Mouse (Mus musculus): Measurements from ENCODE around the gene Rftn1. TPM values are rescaled to one million over a fixed set of nuclear protein-coding genes. Genes with fewer than 3 reads are reported as not detected.

The Rftn1 gene
- polyA plus RNA-seq, 1 experiment from 2014 or later: 13.9 TPM

DNA sequence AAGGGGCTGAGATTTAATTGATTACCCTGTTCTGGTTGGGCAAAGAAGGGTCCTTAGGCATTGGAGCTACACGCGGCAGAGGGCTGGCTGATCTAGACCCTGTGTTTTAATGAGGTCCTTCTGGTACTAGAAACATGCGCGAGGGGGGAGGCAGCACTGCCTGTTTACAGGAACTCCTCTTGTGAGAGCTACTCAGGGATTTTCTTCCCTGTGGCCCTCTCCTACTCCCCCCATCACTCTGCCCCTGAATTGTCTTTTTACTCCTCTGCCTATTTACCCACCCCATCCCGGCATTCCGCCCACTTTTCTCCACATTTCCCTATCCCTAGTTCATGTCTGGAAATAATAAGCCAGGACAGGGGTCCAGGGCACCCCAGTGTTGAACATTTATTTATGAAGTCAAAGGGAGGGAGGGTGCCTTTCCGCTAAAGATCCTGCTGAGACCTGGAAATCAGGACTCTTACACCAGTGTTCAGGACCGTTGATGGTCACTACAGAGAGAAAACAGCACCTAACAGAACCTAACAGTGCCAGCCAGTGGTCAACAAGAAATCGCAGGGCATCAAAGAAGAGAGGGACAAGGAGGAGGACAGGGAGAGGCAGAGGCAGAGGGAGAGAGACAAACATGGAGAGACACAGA is 964 bp upstream of the Rftn1 start:
- no peaks in the 10 kb centered on the region for H3K9me3 ChIP-seq (ENCODE audit: low read length)
- no peak overlapping the region for H3K9ac ChIP-seq (replicated peaks; ENCODE audit: low read length)
- no peaks in the 10 kb centered on the region for H3K36me3 ChIP-seq (ENCODE audit: insufficient read depth, low read length)
- WGBS: 44% methylated on average over 9 of the region's 9 CpGs
- H3K27me3 ChIP-seq (ENCODE audit: insufficient read depth, low read length): peaks cover 32% of the 10 kb centered on the region
- ATAC-seq (ENCODE audit: low FRiP score, low TSS enrichment): no peak
- H3K4me1 ChIP-seq (ENCODE audit: insufficient read depth, low read length): 0 out of 2 replicates have a peak, but pooled peaks cover 4% of the 10 kb centered on the region
- no peak overlapping the region for H3K4me3 ChIP-seq (ENCODE audit: low read length)
- H3K27ac ChIP-seq (ENCODE audit: low read length): no peak overlapping the region
- no peak overlapping the region for H3K4me2 ChIP-seq (replicated peaks; ENCODE audit: low read depth, low read length)

DNA sequence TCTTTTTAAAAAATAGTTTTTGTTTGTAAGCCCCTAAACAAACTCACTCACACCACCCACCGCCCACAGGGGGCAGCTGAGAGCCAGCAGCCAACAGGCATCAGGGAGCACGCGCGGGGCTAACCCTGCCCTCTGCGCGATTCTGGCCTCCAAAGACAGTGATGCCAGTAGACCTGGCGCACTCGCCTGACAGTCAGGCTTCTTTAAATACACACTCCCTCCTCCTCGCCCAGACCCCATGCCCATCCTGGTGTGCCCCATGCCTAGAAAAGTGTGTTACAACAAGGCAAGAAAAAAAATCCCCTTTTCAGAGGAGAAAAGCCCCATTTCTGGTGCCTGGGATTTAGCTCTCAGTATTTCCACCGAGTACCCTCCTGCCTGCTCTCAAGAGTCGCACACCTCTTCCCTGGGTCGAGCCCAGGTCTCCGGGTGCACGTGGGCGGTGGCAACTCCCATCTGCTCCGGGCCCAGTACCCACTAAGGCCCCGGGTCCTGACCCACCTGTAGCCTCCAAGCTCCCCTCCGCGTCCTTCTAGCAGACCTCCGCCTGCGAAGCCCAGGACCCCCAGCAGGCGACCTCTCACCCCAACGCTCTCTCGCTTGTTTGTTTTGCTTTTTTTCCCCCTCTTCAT is 977 bp downstream of the Rftn1 start:
- Histone ChIP-seq H3K9me3 (ENCODE audit: low read length) (no peaks in the 10 kb centered on the region), H3K27ac (ENCODE audit: low read length) (no peak overlapping the region), H3K36me3 (ENCODE audit: insufficient read depth, low read length) (no peaks in the 10 kb centered on the region), H3K27me3 (ENCODE audit: insufficient read depth, low read length) (peaks cover 32% of the 10 kb centered on the region), H3K4me1 (ENCODE audit: insufficient read depth, low read length) (0 out of 2 replicates have a peak, but pooled peaks cover 4% of the 10 kb centered on the region), H3K9ac (replicated peaks; ENCODE audit: low read length) (peak overlapping the region; percentile 76), H3K4me2 (replicated peaks; ENCODE audit: low read depth, low read length) (peak overlapping the region; percentile 97), H3K4me3 (ENCODE audit: low read length) (peak overlapping the region; percentile 70)
- peak; percentile 37; the same call in 1 of the 2 replicates for ATAC-seq (ENCODE audit: low FRiP score, low TSS enrichment)
- WGBS: under 1% methylated on average over 24 of the region's 24 CpGs

DNA sequence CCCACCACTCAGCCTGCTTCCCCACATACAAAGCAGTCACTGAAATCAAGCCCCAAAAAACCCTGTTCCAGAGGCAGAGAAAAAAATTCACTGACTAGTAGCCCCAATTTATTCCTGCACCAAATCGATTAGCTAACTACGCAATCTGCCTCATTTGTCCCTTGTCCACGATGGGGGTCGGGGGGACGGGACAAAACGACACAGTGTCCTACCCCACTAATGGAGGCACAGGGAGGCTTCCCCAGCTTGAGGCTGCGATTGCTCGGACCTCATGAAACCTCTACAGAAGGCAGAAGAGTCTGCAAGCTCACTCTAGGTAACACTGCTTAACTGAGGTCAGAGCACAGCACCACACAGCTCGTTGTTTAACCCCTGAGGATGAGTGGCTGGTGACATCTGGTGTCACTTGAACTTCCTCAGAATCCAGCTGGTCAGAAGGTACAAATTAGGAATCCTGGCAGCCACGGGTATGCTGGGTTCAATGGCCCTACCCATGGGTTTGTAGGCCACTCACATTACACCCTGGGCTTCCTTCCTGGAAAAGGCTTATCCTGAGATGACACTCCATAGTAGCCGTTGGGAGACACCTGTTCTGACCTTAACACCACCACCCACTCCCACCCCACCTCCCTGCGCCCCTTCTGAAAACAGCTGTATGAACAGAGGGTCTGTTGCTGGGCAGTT is 1.7 kb downstream of the Rftn1 start:
- H3K4me3 ChIP-seq (ENCODE audit: low read length): peak overlapping the region; percentile 70

DNA sequence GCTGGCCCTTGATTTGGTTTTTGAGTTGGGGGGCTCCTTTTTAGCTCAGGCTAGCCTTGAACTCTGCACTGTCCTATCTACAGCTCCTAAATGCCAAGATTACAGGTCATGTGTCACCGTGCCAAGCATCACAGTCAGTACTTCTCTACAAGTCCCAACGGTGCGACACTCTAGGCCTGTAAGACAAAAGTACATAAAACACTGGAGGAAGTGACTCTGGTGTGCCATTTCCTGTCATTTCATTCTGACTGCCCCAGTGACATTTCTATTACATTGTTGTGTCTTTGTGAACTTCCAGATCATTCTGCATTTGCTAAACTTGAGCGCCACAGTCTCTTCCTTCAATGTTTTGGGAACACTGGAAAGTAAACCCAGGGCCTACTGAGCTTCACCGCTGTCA is 4.9 kb downstream of the Rftn1 start:
- 79% methylated on average over 5 of the region's 5 CpGs for WGBS
- H3K4me2 ChIP-seq (replicated peaks; ENCODE audit: low read depth, low read length): no peak overlapping the region

More for the DNA sequence above, 1.7 kb downstream of the Rftn1 start:
- H3K4me2 ChIP-seq (replicated peaks; ENCODE audit: low read depth, low read length): peak overlapping the region; percentile 97
- 70% methylated on average over 12 of the region's 12 CpGs for WGBS
- H3K27me3 ChIP-seq (ENCODE audit: insufficient read depth, low read length): peaks cover 32% of the 10 kb centered on the region
- no peaks in the 10 kb centered on the region for H3K9me3 ChIP-seq (ENCODE audit: low read length)
- 0 out of 2 replicates have a peak, but pooled peaks cover 4% of the 10 kb centered on the region for H3K4me1 ChIP-seq (ENCODE audit: insufficient read depth, low read length)
- H3K9ac ChIP-seq (replicated peaks; ENCODE audit: low read length): no peak overlapping the region
- H3K27ac ChIP-seq (ENCODE audit: low read length): no peak overlapping the region
- no peaks in the 10 kb centered on the region for H3K36me3 ChIP-seq (ENCODE audit: insufficient read depth, low read length)
- no peak for ATAC-seq (ENCODE audit: low FRiP score, low TSS enrichment)

DNA sequence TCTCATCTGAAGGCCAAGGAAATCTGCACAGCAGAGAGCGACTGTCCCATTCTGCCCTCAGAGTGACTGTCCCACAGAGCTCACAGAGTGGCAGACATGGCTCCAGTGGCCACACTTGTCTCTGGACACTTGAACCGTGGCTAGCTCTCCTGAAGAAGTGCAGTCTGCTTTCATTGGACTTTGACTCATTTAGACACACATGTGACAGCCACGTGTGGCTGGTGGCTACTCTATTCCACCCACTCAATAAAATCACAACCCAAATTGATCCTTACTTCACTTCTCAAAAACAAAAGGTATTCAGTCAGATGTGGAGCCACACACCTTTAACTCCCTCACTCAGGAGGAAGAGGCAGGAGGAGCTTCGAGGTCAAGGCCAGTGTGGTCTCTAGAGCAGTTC is 5.4 kb downstream of the Rftn1 start:
- 77% methylated on average over 4 of the region's 4 CpGs for WGBS
- Histone ChIP-seq H3K27ac (ENCODE audit: low read length) (no peak overlapping the region), H3K36me3 (ENCODE audit: insufficient read depth, low read length) (no peaks in the 10 kb centered on the region), H3K4me1 (ENCODE audit: insufficient read depth, low read length) (no peaks in the 10 kb centered on the region), H3K4me3 (ENCODE audit: low read length) (no peak overlapping the region), H3K4me2 (replicated peaks; ENCODE audit: low read depth, low read length) (no peak overlapping the region), H3K27me3 (ENCODE audit: insufficient read depth, low read length) (0 out of 2 replicates have a peak, but pooled peaks cover 3% of the 10 kb centered on the region), H3K9ac (replicated peaks; ENCODE audit: low read length) (no peak overlapping the region), H3K9me3 (ENCODE audit: low read length) (no peaks in the 10 kb centered on the region)
- ATAC-seq (ENCODE audit: low FRiP score, low TSS enrichment): no peak

More for the DNA sequence above, 4.9 kb downstream of the Rftn1 start:
- Histone ChIP-seq H3K27ac (ENCODE audit: low read length) (no peak overlapping the region), H3K27me3 (ENCODE audit: insufficient read depth, low read length) (peaks cover 6% of the 10 kb centered on the region), H3K36me3 (ENCODE audit: insufficient read depth, low read length) (no peaks in the 10 kb centered on the region), H3K9me3 (ENCODE audit: low read length) (no peaks in the 10 kb centered on the region), H3K9ac (replicated peaks; ENCODE audit: low read length) (no peak overlapping the region), H3K4me1 (ENCODE audit: insufficient read depth, low read length) (0 out of 2 replicates have a peak, but pooled peaks cover 2% of the 10 kb centered on the region), H3K4me3 (ENCODE audit: low read length) (no peak overlapping the region)
- ATAC-seq (ENCODE audit: low FRiP score, low TSS enrichment): no peak

DNA sequence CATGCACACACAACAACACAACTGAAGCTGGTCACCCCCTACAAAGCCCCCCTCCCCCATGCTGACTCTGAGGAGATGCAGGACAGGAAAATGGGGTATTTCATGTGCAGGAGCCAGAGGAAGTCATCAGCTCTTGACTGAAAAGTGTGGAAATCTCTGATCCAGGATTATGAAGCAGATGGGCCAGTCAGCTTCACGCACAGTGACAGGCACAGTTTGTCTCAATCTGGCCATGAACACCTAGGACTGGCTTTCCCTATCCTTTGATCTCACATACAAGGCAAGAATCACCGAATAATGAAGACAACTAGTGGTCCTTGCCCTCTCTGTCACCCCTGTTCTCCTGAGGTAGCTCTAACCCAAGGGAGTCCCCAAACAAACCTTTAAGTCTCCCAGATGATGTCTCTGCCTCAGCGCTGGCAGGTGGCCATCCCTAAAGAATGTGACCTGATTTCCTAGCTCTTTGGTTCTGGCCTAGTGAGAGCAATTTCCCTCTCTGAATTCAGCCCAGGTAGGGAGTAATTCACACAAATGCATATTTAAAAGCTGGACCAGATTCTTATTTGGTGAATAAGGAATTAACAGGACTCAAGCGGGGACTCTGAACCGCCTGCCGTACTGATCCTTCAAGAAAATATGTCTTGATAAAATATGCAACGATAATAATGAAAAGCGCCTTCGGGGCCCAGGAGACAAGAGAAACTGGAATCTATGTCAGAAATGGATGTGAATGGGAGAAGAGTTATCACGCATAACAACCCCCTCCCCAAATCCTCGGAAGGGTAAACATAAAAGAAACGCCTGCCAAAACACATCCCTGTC is 6.0 kb downstream of the Rftn1 start:
- no peaks in the 10 kb centered on the region for H3K9me3 ChIP-seq (ENCODE audit: low read length)
- H3K36me3 ChIP-seq (ENCODE audit: insufficient read depth, low read length): no peaks in the 10 kb centered on the region
- H3K27me3 ChIP-seq (ENCODE audit: insufficient read depth, low read length): no peaks in the 10 kb centered on the region
- ATAC-seq (ENCODE audit: low FRiP score, low TSS enrichment): no peak
- H3K9ac ChIP-seq (replicated peaks; ENCODE audit: low read length): no peak overlapping the region
- 82% methylated on average over 12 of the region's 12 CpGs for WGBS
- H3K27ac ChIP-seq (ENCODE audit: low read length): no peak overlapping the region
- H3K4me2 ChIP-seq (replicated peaks; ENCODE audit: low read depth, low read length): no peak overlapping the region
- H3K4me1 ChIP-seq (ENCODE audit: insufficient read depth, low read length): no peaks in the 10 kb centered on the region
- H3K4me3 ChIP-seq (ENCODE audit: low read length): no peak overlapping the region

DNA sequence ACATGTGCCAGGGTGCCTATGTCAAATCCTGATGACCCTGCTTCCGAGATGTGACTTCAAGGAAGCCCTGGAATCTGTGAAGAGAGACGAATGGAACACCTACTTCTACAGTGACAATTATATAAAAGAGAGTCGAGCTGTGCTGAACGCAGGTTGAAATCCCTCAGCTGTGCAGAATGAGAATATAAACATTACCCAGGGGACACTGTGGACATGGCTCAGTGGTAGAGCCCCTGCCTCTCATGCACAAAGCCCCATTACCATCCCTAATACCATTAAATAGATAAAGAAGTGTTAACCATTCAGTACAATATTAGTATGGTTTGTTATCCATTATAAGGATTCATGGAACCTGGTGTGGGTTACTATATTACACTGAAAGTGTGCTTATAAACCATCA is 7.2 kb downstream of the Rftn1 start:
- no peaks in the 10 kb centered on the region for H3K4me1 ChIP-seq (ENCODE audit: insufficient read depth, low read length)
- H3K27me3 ChIP-seq (ENCODE audit: insufficient read depth, low read length): no peaks in the 10 kb centered on the region
- H3K4me3 ChIP-seq (ENCODE audit: low read length): no peak overlapping the region
- H3K9me3 ChIP-seq (ENCODE audit: low read length): no peaks in the 10 kb centered on the region
- no peak overlapping the region for H3K9ac ChIP-seq (replicated peaks; ENCODE audit: low read length)
- H3K27ac ChIP-seq (ENCODE audit: low read length): no peak overlapping the region
- WGBS: 69% methylated on average over 4 of the region's 4 CpGs
- H3K36me3 ChIP-seq (ENCODE audit: insufficient read depth, low read length): no peaks in the 10 kb centered on the region
- no peak for ATAC-seq (ENCODE audit: low FRiP score, low TSS enrichment)
- H3K4me2 ChIP-seq (replicated peaks; ENCODE audit: low read depth, low read length): no peak overlapping the region

DNA sequence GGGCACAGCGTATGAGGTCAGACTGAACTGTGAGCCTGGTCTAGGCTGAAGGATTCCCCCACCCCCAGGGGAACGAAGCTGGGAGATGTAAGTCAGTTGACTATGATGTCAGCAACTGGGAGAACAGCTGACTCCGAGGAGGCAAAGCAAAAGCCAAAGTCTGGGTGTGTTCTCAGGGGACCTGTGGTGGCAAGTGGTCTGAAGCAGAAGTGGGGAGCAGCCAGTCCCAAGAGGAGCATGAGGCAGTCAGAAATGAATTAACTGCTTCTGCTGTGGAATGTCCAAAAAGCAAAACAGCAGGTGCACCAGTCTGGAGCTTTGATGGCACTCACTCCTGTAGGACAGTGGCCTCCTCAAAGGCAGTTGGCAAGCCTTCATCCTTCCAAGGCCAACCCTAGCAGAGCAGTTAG is 7.9 kb downstream of the Rftn1 start:
- Histone ChIP-seq H3K9ac (replicated peaks; ENCODE audit: low read length) (no peak overlapping the region), H3K9me3 (ENCODE audit: low read length) (no peaks in the 10 kb centered on the region), H3K4me1 (ENCODE audit: insufficient read depth, low read length) (no peaks in the 10 kb centered on the region), H3K27ac (ENCODE audit: low read length) (no peak overlapping the region), H3K4me3 (ENCODE audit: low read length) (no peak overlapping the region), H3K4me2 (replicated peaks; ENCODE audit: low read depth, low read length) (no peak overlapping the region), H3K36me3 (ENCODE audit: insufficient read depth, low read length) (no peaks in the 10 kb centered on the region; the same call in 1 of the 2 replicates), H3K27me3 (ENCODE audit: insufficient read depth, low read length) (no peaks in the 10 kb centered on the region)
- ATAC-seq (ENCODE audit: low FRiP score, low TSS enrichment): no peak
- WGBS: 74% methylated on average over 3 of the region's 3 CpGs

DNA sequence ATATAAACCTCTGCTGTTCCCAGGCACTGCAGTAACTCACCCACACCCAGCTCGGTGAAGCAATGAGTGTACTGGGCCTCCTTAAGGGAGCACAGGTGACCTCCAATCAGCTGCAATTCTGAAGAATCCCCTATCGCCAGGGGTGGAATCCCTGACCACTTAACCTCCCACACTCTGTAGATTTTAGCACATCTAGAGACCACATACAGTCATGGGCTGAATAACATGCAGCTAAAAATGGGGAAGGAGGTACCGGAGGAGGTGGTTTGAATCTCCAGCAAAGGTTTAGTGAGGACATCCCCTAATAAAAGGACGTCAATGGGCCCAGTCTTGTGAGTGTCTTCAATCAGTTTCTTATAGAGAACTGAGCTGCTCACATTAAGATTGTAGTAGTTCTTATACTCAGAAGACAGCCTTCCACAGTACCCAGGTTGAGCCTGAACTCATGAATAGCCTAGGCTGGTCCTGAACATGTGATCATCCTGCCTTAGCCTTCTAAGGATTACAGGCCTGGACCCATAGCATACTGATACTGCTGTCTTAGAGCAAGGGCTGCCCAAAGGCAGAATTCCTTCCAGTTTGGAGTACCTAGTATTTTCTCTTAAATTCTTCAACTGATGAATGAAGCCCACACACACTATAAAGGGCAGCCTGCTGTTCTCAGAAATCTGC is 9.4 kb downstream of the Rftn1 start:
- no peak overlapping the region for H3K27ac ChIP-seq (ENCODE audit: low read length)
- no peak overlapping the region for H3K4me2 ChIP-seq (replicated peaks; ENCODE audit: low read depth, low read length)
- no peak overlapping the region for H3K9ac ChIP-seq (replicated peaks; ENCODE audit: low read length)
- no peaks in the 10 kb centered on the region for H3K9me3 ChIP-seq (ENCODE audit: low read length)
- no peaks in the 10 kb centered on the region for H3K4me1 ChIP-seq (ENCODE audit: insufficient read depth, low read length)
- H3K36me3 ChIP-seq (ENCODE audit: insufficient read depth, low read length): no peaks in the 10 kb centered on the region; the same call in 1 of the 2 replicates
- no peak for ATAC-seq (ENCODE audit: low FRiP score, low TSS enrichment)
- 73% methylated on average over 4 of the region's 4 CpGs for WGBS
- H3K27me3 ChIP-seq (ENCODE audit: insufficient read depth, low read length): no peaks in the 10 kb centered on the region
- no peak overlapping the region for H3K4me3 ChIP-seq (ENCODE audit: low read length)

All from kidney, embryonic 16.5 days (tissue).